Mouse (Mus musculus) adrenal gland, postnatal 10 days (tissue): ENCODE measurements around the gene Slc43a1. TPM values are rescaled to one million over a fixed set of nuclear protein-coding genes. Genes with fewer than 3 reads are reported as not detected.
"Not testable (repeated sequence)": the region's sequence is repeated elsewhere in the genome, so short reads cannot be mapped to it uniquely, and the experiment has no call there.

ENCODE experiments used
- DNase-seq: peaks from one replicate; pipeline ENCODE4 v3.0.0; 2021; ENCODE audit warnings: mixed read lengths
- total RNA-seq, 2 experiments: library from RNA; stranded (reverse); gene quantifications; 2 replicates each; pipeline ENCODE4 v1.2.3; 2021

Gene Slc43a1
- total RNA-seq, 2 experiments from 2014 or later: 7.9 to 8.0 TPM

DNA sequence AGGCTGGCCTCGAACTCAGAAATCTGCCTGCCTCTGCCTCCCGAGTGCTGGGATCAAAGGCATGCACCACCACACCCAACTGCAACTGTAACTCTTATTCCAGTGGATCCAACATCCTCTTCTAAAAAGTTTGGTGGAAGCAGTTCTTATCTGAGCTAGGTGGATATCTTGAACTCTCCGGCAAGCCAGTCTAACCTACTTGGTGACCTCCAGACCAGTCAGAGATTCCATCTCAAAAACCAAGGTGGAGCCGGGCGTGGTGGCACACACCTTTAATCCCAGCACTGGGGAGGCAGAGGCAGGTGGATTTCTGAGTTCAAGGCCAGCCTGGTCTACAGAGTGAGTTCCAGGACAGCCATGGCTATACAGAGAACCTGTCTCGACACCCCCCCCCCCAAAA is 58.0 kb downstream of the Slc43a1 start:
- not testable (repeated sequence) for DNase-seq

DNA sequence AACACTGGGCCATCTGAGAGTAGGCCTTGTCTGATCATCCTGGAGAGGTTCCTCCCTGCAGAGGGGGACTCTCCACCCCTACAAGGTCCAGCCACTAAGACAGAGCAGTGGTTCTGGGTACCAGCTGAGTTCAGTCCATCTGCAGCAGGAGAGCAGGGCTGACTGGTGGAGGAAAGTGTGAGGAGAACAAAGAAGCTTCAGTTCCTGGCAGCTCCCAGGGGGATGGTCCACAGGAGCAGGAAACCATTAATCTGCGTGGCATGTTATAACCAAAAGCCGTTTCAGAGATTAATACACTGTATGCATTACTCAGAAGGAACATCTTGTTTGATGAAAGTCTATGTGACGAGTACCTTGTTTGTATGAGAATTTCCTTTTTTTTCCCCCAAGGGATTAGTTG is 74.1 kb downstream of the Slc43a1 start:
- DNase-seq: no peak

Other genes with a start within 250 kb of the Slc43a1 start
- 100 to 1,000 TPM; 112 to 126 TPM for gene Ctnnd1, start 188.1 kb upstream of the Slc43a1 start, total RNA-seq
- gene Btbd18, start 179.8 kb upstream of the Slc43a1 start, total RNA-seq: under 1 TPM in 1 of 2 experiments, not detected in 1; 0.15 TPM
- gene Selenoh, start 168.1 kb upstream of the Slc43a1 start, total RNA-seq: 10 to 100 TPM; 55.4 to 67.6 TPM
- gene Gm28635, start 160.8 kb upstream of the Slc43a1 start, total RNA-seq: not detected
- 10 to 100 TPM; 18.3 to 19.5 TPM for gene Med19, start 160.4 kb upstream of the Slc43a1 start, total RNA-seq
- 100 to 1,000 TPM in 1 of 2 experiments, 10 to 100 TPM in 1; 92.0 to 107 TPM for gene Tmx2, start 159.7 kb upstream of the Slc43a1 start, total RNA-seq
- gene Zdhhc5, start 123.7 kb upstream of the Slc43a1 start, total RNA-seq: 10 to 100 TPM; 48.9 to 49.5 TPM
- gene Clp1, start 111.5 kb upstream of the Slc43a1 start, total RNA-seq: 10 to 100 TPM; 15.5 to 15.9 TPM
- 1 to 10 TPM; 4.2 to 7.9 TPM for gene Ypel4, start 104.8 kb upstream of the Slc43a1 start, total RNA-seq
- gene Gm19426, start 95.2 kb upstream of the Slc43a1 start, total RNA-seq: 1 to 10 TPM; 3.1 to 7.9 TPM
- 100 to 1,000 TPM in 1 of 2 experiments, 10 to 100 TPM in 1; 79.2 to 110 TPM for gene Serping1, start 63.4 kb upstream of the Slc43a1 start, total RNA-seq
- gene Ube2l6, start 40.0 kb upstream of the Slc43a1 start, total RNA-seq: 10 to 100 TPM; 29.5 to 31.3 TPM
- 10 to 100 TPM in 1 of 2 experiments, 1 to 10 TPM in 1; 3.8 to 21.0 TPM for gene Smtnl1, start 16.2 kb upstream of the Slc43a1 start, total RNA-seq
- gene Timm10, start 11.9 kb upstream of the Slc43a1 start, total RNA-seq: 10 to 100 TPM; 66.0 to 69.7 TPM
- 1 to 10 TPM; 1.3 to 2.1 TPM for gene Rtn4rl2, start 47.9 kb downstream of the Slc43a1 start, total RNA-seq
- 10 to 100 TPM; 56.3 to 69.7 TPM for gene Slc43a3, start 97.7 kb downstream of the Slc43a1 start, total RNA-seq
- 10 to 100 TPM in 1 of 2 experiments, 1 to 10 TPM in 1; 5.4 to 14.4 TPM for gene Prg2, start 141.6 kb downstream of the Slc43a1 start, total RNA-seq
- under 1 TPM; 0.48 to 0.73 TPM for gene Prg3, start 149.4 kb downstream of the Slc43a1 start, total RNA-seq
- 100 to 1,000 TPM; 111 to 125 TPM for gene Ssrp1, start 198.4 kb downstream of the Slc43a1 start, total RNA-seq
- gene P2rx3, start 198.6 kb downstream of the Slc43a1 start, total RNA-seq: 1 to 10 TPM in 1 of 2 experiments, under 1 TPM in 1; 0.66 to 1.0 TPM
- gene Tnks1bp1, start 209.2 kb downstream of the Slc43a1 start, total RNA-seq: 100 to 1,000 TPM; 102 to 111 TPM